14 mouse cellular contexts compared by ENCODE assay signal in the genomic region with DNA sequence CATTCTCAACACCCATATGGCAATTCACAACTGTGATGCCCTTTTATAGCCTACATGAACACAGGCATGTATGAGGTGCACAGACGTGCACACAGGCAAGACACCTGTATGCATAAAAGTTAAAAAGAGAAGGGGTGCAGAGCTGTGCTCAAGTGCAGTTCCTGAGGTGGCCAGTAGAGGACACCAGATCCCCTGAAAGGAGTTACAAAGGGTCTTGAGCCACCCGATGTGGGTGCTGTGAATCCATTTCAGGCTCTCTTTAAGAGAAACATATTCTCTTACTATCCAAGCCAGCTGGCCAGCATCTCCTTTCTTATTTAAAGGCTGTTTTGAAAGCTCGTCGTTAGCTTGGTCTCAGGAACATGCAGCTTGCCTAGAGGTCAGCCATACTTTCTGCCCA. TPM values are rescaled to one million over a fixed set of nuclear protein-coding genes. Genes with fewer than 3 reads are reported as not detected.
A peak's percentile ranks its signal among the peaks of the same experiment; 100 is the strongest.
DNase-seq lines count a peak whose midpoint lies in the region; ATAC-seq and TF ChIP-seq lines count a peak whose summit lies in the region.
"Had no signal": no experiment of that assay in that cellular context is flagged by ENCODE, and none has a peak within 500 bp of the region (broad histone marks: within the 10 kb centered on the region; RNA-seq: fewer than 3 reads in every experiment).

No protein-coding gene starts in this region.

- TF ChIP-seq POLR2A in heart, adult 2 months (IDR thresholded peaks at IDR 0.05; ENCODE audit: insufficient read depth, low read depth, low read length): no peak
- TF ChIP-seq POLR2A in small intestine, adult 2 months (IDR thresholded peaks at IDR 0.05; ENCODE audit: low read depth, low read length): no peak

- no peak overlapping the region for H3K4me2 ChIP-seq in midbrain, postnatal 0 days (ENCODE audit: low read depth, low read length, poor library complexity, severe bottlenecking)
- no peak overlapping the region for H3K4me2 ChIP-seq in midbrain, embryonic 13.5 days (replicated peaks)
- H3K4me2 ChIP-seq in forebrain, embryonic 15.5 days (replicated peaks): no peak overlapping the region
- H3K4me2 ChIP-seq: heart, embryonic 12.5 days had no signal

- H3K4me3 ChIP-seq in heart, adult 2 months: no peak overlapping the region
- H3K4me3 ChIP-seq in midbrain, postnatal 0 days (ENCODE audit: low read depth, low read length): no peak overlapping the region
- no peak overlapping the region for H3K4me3 ChIP-seq in midbrain, embryonic 13.5 days (replicated peaks)
- no peak overlapping the region for H3K4me3 ChIP-seq in G1E (ENCODE audit: low read depth, low read length)
- no peak overlapping the region for H3K4me3 ChIP-seq in small intestine, adult 2 months (ENCODE audit: low read depth, low read length)
- no peak overlapping the region for H3K4me3 ChIP-seq in forebrain, embryonic 15.5 days
- H3K4me3 ChIP-seq: heart, embryonic 12.5 days had no signal

- no peaks in the 10 kb centered on the region for H3K27me3 ChIP-seq in heart, adult 2 months (ENCODE audit: control insufficient read depth, insufficient read depth, low read length)
- no peaks in the 10 kb centered on the region for H3K27me3 ChIP-seq in midbrain, postnatal 0 days (ENCODE audit: insufficient read depth, low read length)
- H3K27me3 ChIP-seq in midbrain, embryonic 13.5 days: no peaks in the 10 kb centered on the region
- H3K27me3 ChIP-seq in G1E (ENCODE audit: insufficient read depth, low read length): no peaks in the 10 kb centered on the region
- no peaks in the 10 kb centered on the region for H3K27me3 ChIP-seq in small intestine, adult 2 months (ENCODE audit: control insufficient read depth, insufficient read depth, low read length)
- no peaks in the 10 kb centered on the region for H3K27me3 ChIP-seq in forebrain, embryonic 15.5 days
- H3K27me3 ChIP-seq: heart, embryonic 12.5 days had no signal

- intact Hi-C loops in heart, adult 2 months (cut with DNase I): loop anchor here (2.0 kb wide), 1 partner anchor 104 kb away; no protein-coding TSS in a partner anchor

- TF ChIP-seq EP300 in heart, adult 2 months (IDR thresholded peaks at IDR 0.05; ENCODE audit: insufficient read depth, low read depth, low read length): no peak

- no peaks in the 10 kb centered on the region for H3K4me1 ChIP-seq in heart, adult 2 months (ENCODE audit: control insufficient read depth, insufficient read depth, low read length)
- no peaks in the 10 kb centered on the region; the same call in 1 of the 2 replicates for H3K4me1 ChIP-seq in midbrain, postnatal 0 days (ENCODE audit: insufficient read depth, low read length)
- H3K4me1 ChIP-seq in midbrain, embryonic 13.5 days (replicated peaks): peaks cover 10% of the 10 kb centered on the region
- peaks cover 30% of the 10 kb centered on the region for H3K4me1 ChIP-seq in G1E (ENCODE audit: insufficient read depth, low read depth, low read length)
- peaks cover 2% of the 10 kb centered on the region; the same call in 1 of the 2 replicates for H3K4me1 ChIP-seq in small intestine, adult 2 months (ENCODE audit: control insufficient read depth, insufficient read depth, insufficient read length, low read length)
- H3K4me1 ChIP-seq in forebrain, embryonic 15.5 days: peaks cover 11% of the 10 kb centered on the region

- no peaks in the 10 kb centered on the region for H3K9me3 ChIP-seq in midbrain, postnatal 0 days (ENCODE audit: low read length)
- no peaks in the 10 kb centered on the region for H3K9me3 ChIP-seq in midbrain, embryonic 13.5 days
- H3K9me3 ChIP-seq in G1E (replicated peaks): no peaks in the 10 kb centered on the region
- no peaks in the 10 kb centered on the region for H3K9me3 ChIP-seq in forebrain, embryonic 15.5 days

- H3K36me3 ChIP-seq in heart, adult 2 months (ENCODE audit: control insufficient read depth, insufficient read depth, low read length): no peaks in the 10 kb centered on the region
- peaks cover 45% of the 10 kb centered on the region for H3K36me3 ChIP-seq in midbrain, postnatal 0 days (ENCODE audit: insufficient read depth, low read length)
- H3K36me3 ChIP-seq in midbrain, embryonic 13.5 days: peaks cover 83% of the 10 kb centered on the region
- H3K36me3 ChIP-seq in G1E (replicated peaks): peaks cover 93% of the 10 kb centered on the region
- peaks cover 54% of the 10 kb centered on the region for H3K36me3 ChIP-seq in small intestine, adult 2 months (ENCODE audit: control insufficient read depth, insufficient read depth, low read length)
- peaks cover 45% of the 10 kb centered on the region for H3K36me3 ChIP-seq in forebrain, embryonic 15.5 days

- no peak overlapping the region for H3K27ac ChIP-seq in heart, adult 2 months
- no peak overlapping the region for H3K27ac ChIP-seq in midbrain, postnatal 0 days (ENCODE audit: low read depth, low read length)
- H3K27ac ChIP-seq in midbrain, embryonic 13.5 days: no peak overlapping the region
- no peak overlapping the region for H3K27ac ChIP-seq in small intestine, adult 2 months (ENCODE audit: insufficient read depth, low read depth, low read length)
- H3K27ac ChIP-seq in forebrain, embryonic 15.5 days (replicated peaks): no peak overlapping the region

- 91% methylated on average over 4 of the region's 4 CpGs for WGBS in heart, adult 2 months
- WGBS in midbrain, postnatal 0 days: 90% methylated on average over 4 of the region's 4 CpGs
- WGBS in midbrain, embryonic 13.5 days: 97% methylated on average over 4 of the region's 4 CpGs
- WGBS in small intestine, adult 2 months: 93% methylated on average over 4 of the region's 4 CpGs
- 98% methylated on average over 4 of the region's 4 CpGs for WGBS in forebrain, embryonic 15.5 days

- H3K9ac ChIP-seq in heart, adult 2 months (ENCODE audit: low read depth, low read length): no peak overlapping the region
- H3K9ac ChIP-seq in midbrain, postnatal 0 days (replicated peaks; ENCODE audit: low read length, poor library complexity, severe bottlenecking): no peak overlapping the region
- no peak overlapping the region for H3K9ac ChIP-seq in midbrain, embryonic 13.5 days (replicated peaks)
- no peak overlapping the region for H3K9ac ChIP-seq in forebrain, embryonic 15.5 days (replicated peaks)
- H3K9ac ChIP-seq: heart, embryonic 12.5 days had no signal

- H3K79me2 ChIP-seq in heart, adult 2 months (replicated peaks; ENCODE audit: control insufficient read depth, insufficient read depth, low read length): no peaks in the 10 kb centered on the region

- TF ChIP-seq CTCF in heart, adult 2 months (IDR thresholded peaks at IDR 0.05): peak; percentile 75
- TF ChIP-seq CTCF in midbrain, postnatal 0 days (IDR thresholded peaks at IDR 0.05): peak; percentile 52
- peak; percentile 93 for TF ChIP-seq CTCF in G1E (IDR thresholded peaks at IDR 0.05; ENCODE audit: low read depth, low read length)
- TF ChIP-seq CTCF in small intestine, adult 2 months (IDR thresholded peaks at IDR 0.05; ENCODE audit: extremely low read depth, insufficient read length, insufficient replicate concordance, low read depth, low read length): peak; percentile 70; the same call in 1 of the 2 replicates

- ATAC-seq in midbrain, postnatal 0 days (ENCODE audit: low FRiP score): no peak
- ATAC-seq in midbrain, embryonic 13.5 days: no peak
- ATAC-seq in G1E (ENCODE audit: extremely low read depth, insufficient number of reproducible peaks, low FRiP score, poor library complexity, severe bottlenecking): no peak
- ATAC-seq in forebrain, embryonic 15.5 days (replicated peaks): no peak
- ATAC-seq: forebrain, embryonic 16.5 days had no signal

- DNase-seq in heart, adult 2 months: no peak
- no peak for DNase-seq in heart, adult 8-10 months (ENCODE audit: low spot score)
- DNase-seq in midbrain, postnatal 0 days (ENCODE audit: low spot score): no peak
- no peak for DNase-seq in G1E (ENCODE audit: low spot score)
- no peak for DNase-seq in urinary bladder, postnatal 14 days (ENCODE audit: low spot score)
- DNase-seq: adrenal gland, postnatal 36 days; kidney, adult 18-20 months; layer of hippocampus, postnatal 36 days; midbrain, embryonic 14.5 days had no signal

RNA-seq across cellular contexts. Expression of a gene that starts 5.1 kb away (rescaled TPM):
- total RNA-seq in heart, adult 2 months (2021): 1 to 10 TPM; 7.4 to 7.9 TPM
- polyA plus RNA-seq in heart, adult 2 months (2012; rRNA removed): 11.5 and 14.7 TPM in 2 replicates
- total RNA-seq in heart, adult 8-10 months (2022): 10 to 100 TPM in 1 of 4 experiments, 1 to 10 TPM in 3; 7.0 to 10.0 (median 8.5) TPM
- 33.0 and 37.8 TPM in 2 replicates for total RNA-seq in midbrain, postnatal 0 days (2014; rRNA removed)
- polyA plus RNA-seq in midbrain, postnatal 0 days (2015; fragmentation: Nextera tagmentation; extraction: Ambion mirVana): 36.1 and 40.3 TPM in 2 replicates
- polyA plus RNA-seq in midbrain, embryonic 13.5 days (2015; fragmentation: Nextera tagmentation; extraction: Ambion mirVana): 52.2 and 53.3 TPM in 2 replicates
- total RNA-seq in G1E (2014; fragmentation: Nextera tagmentation) (30.8 and 39.7 TPM in 2 replicates), G1E (2017) (68.3 and 91.5 TPM in 2 replicates)
- polyA plus RNA-seq in G1E (2012): 64.1 and 64.2 TPM in 2 replicates
- 11.1 and 20.3 TPM in 2 replicates for polyA plus RNA-seq in small intestine, adult 2 months (2012; rRNA removed)
- 45.9 and 48.6 TPM in 2 replicates for polyA plus RNA-seq in forebrain, embryonic 15.5 days (2015; fragmentation: Nextera tagmentation; extraction: Ambion mirVana)

RNA-seq across cellular contexts. Expression of a gene that starts 21.6 kb away (rescaled TPM):
- total RNA-seq in heart, adult 2 months (2021): not detected
- polyA plus RNA-seq in heart, adult 2 months (2012; rRNA removed): 0.12 and 0.18 TPM in 2 replicates
- total RNA-seq in heart, adult 8-10 months (2022): under 1 TPM in 1 of 4 experiments, not detected in 3; 0.22 TPM
- total RNA-seq in midbrain, postnatal 0 days (2014; rRNA removed): 9.4 and 11.2 TPM in 2 replicates
- 29.3 and 33.7 TPM in 2 replicates for polyA plus RNA-seq in midbrain, postnatal 0 days (2015; fragmentation: Nextera tagmentation; extraction: Ambion mirVana)
- 2.1 and 2.9 TPM in 2 replicates for polyA plus RNA-seq in midbrain, embryonic 13.5 days (2015; fragmentation: Nextera tagmentation; extraction: Ambion mirVana)
- total RNA-seq in G1E (2014; fragmentation: Nextera tagmentation) (0.68 and 0.90 TPM in 2 replicates), G1E (2017) (0.35 and 0.71 TPM in 2 replicates)
- polyA plus RNA-seq in G1E (2012): 0.08 and 0.19 TPM in 2 replicates
- polyA plus RNA-seq in small intestine, adult 2 months (2012; rRNA removed): 0.08 TPM in 1 of 2 replicates, not detected in the other
- polyA plus RNA-seq in forebrain, embryonic 15.5 days (2015; fragmentation: Nextera tagmentation; extraction: Ambion mirVana): 2.4 and 3.0 TPM in 2 replicates
- total RNA-seq: adrenal gland, postnatal 36 days had no signal

RNA-seq across cellular contexts. Expression of a gene that starts 30.3 kb away (rescaled TPM):
- under 1 TPM; 0.21 to 0.50 TPM for total RNA-seq in heart, adult 2 months (2021)
- 0.98 and 1.2 TPM in 2 replicates for polyA plus RNA-seq in heart, adult 2 months (2012; rRNA removed)
- total RNA-seq in heart, adult 8-10 months (2022): under 1 TPM in 3 of 4 experiments, not detected in 1; 0.16 to 0.66 (median 0.28) TPM
- total RNA-seq in midbrain, postnatal 0 days (2014; rRNA removed): 77.6 and 82.0 TPM in 2 replicates
- 44.1 and 46.8 TPM in 2 replicates for polyA plus RNA-seq in midbrain, postnatal 0 days (2015; fragmentation: Nextera tagmentation; extraction: Ambion mirVana)
- polyA plus RNA-seq in midbrain, embryonic 13.5 days (2015; fragmentation: Nextera tagmentation; extraction: Ambion mirVana): 42.9 and 44.1 TPM in 2 replicates
- total RNA-seq in G1E (2014; fragmentation: Nextera tagmentation) (not detected in 2 replicates), G1E (2017) (0.11 and 0.12 TPM in 2 replicates)
- polyA plus RNA-seq in G1E (2012): not detected in 2 replicates
- 0.88 and 1.4 TPM in 2 replicates for polyA plus RNA-seq in small intestine, adult 2 months (2012; rRNA removed)
- polyA plus RNA-seq in forebrain, embryonic 15.5 days (2015; fragmentation: Nextera tagmentation; extraction: Ambion mirVana): 52.1 and 53.0 TPM in 2 replicates

Comparison
In these comparisons a context has a peak if more than half of its experiments do, and no peak if none do; other contexts are left out.
1. RNA of a gene that starts 30.3 kb away (polyA plus RNA-seq): 52.1 to 53.0 TPM in forebrain, embryonic 15.5 days, 44.1 to 46.8 TPM in midbrain, postnatal 0 days and 42.9 to 44.1 TPM in midbrain, embryonic 13.5 days; 0.88 to 1.4 TPM in small intestine, adult 2 months, 0.98 to 1.2 TPM in heart, adult 2 months and not detected in G1E; every median in the first group is over 10 times any median in the second.
2. Peak in every context shown above with its lines, with median percentiles within 50 percentile points of each other: CTCF ChIP-seq.